Mouse (Mus musculus): ENCODE data around the gene Slc7a3. TPM values are rescaled to one million over a fixed set of nuclear protein-coding genes. Genes with fewer than 3 reads are reported as not detected.
A peak's percentile ranks its signal among the peaks of the same experiment; 100 is the strongest.
"Not testable (repeated sequence)": the region's sequence is repeated elsewhere in the genome, so short reads cannot be mapped to it uniquely, and the experiment has no call there.

The Slc7a3 gene
- 0.50 and 1.5 TPM in 2 replicates for polyA plus RNA-seq (2016; fragmentation: Nextera tagmentation; extraction: Ambion mirVana)

- WGBS: 54% methylated on average over 11 of the region's 11 CpGs
- H3K27ac ChIP-seq: no peak within 1 kb of the TSS
- no peaks in the 10 kb centered on the region for H3K9me3 ChIP-seq
- H3K27me3 ChIP-seq (ENCODE audit: insufficient read depth, poor library complexity, severe bottlenecking): peaks cover 39% of the 10 kb centered on the region
- H3K36me3 ChIP-seq: no peaks in the 10 kb centered on the region
- peak within 1 kb of the TSS; percentile 49 for H3K4me3 ChIP-seq
- H3K4me1 ChIP-seq (replicated peaks): peaks cover 5% of the 10 kb centered on the region; the same call in 1 of the 2 replicates
- no peak for DNase-seq (ENCODE audit: low spot score)
Observed at GRCm38 (mm10) chrX:101085920-101086319, at the start of gene Slc7a3. Gene Slc7a3 (minus strand): TSS chrX:101086020.

- Histone ChIP-seq H3K27ac (no peak overlapping the region), H3K4me1 (replicated peaks) (no peaks in the 10 kb centered on the region), H3K27me3 (ENCODE audit: insufficient read depth, poor library complexity, severe bottlenecking) (no peaks in the 10 kb centered on the region), H3K4me3 (no peak overlapping the region), H3K36me3 (no peaks in the 10 kb centered on the region), H3K9me3 (no peaks in the 10 kb centered on the region)
- WGBS: 51% methylated on average over 12 of the region's 12 CpGs
- DNase-seq (ENCODE audit: low spot score): peak; percentile 3
Observed at GRCm38 (mm10) chrX:101131992-101132791, 46.4 kb upstream of the Slc7a3 start.

- 32% methylated on average over 7 of the region's 7 CpGs for WGBS
- peak; percentile 63 for DNase-seq (ENCODE audit: low spot score)
- H3K4me3 ChIP-seq: no peak overlapping the region
- no peaks in the 10 kb centered on the region for H3K27me3 ChIP-seq (ENCODE audit: insufficient read depth, poor library complexity, severe bottlenecking)
- H3K27ac ChIP-seq: no peak overlapping the region
- H3K36me3 ChIP-seq: no peaks in the 10 kb centered on the region
- H3K9me3 ChIP-seq: no peaks in the 10 kb centered on the region
- no peaks in the 10 kb centered on the region for H3K4me1 ChIP-seq (replicated peaks)
Observed at GRCm38 (mm10) chrX:101131001-101131400, 45.2 kb upstream of the Slc7a3 start.

- Histone ChIP-seq H3K27me3 (ENCODE audit: insufficient read depth, poor library complexity, severe bottlenecking) (no peaks in the 10 kb centered on the region), H3K36me3 (no peaks in the 10 kb centered on the region), H3K4me1 (replicated peaks) (no peaks in the 10 kb centered on the region), H3K9me3 (no peaks in the 10 kb centered on the region), H3K4me3 (no peak overlapping the region), H3K27ac (no peak overlapping the region)
- DNase-seq (ENCODE audit: low spot score): no peak
- 94% methylated on average over 2 of the region's 2 CpGs for WGBS
Observed at GRCm38 (mm10) chrX:101128559-101128958, 42.7 kb upstream of the Slc7a3 start.

GRCm38 (mm10) chrX:101126977-101127376 is 41.2 kb upstream of the Slc7a3 start:
- WGBS: 82% methylated on average over 2 of the region's 2 CpGs
- H3K9me3 ChIP-seq: no peaks in the 10 kb centered on the region
- H3K4me3 ChIP-seq: no peak overlapping the region
- no peak overlapping the region for H3K27ac ChIP-seq
- no peaks in the 10 kb centered on the region for H3K4me1 ChIP-seq (replicated peaks)
- no peak for DNase-seq (ENCODE audit: low spot score)
- H3K27me3 ChIP-seq (ENCODE audit: insufficient read depth, poor library complexity, severe bottlenecking): no peaks in the 10 kb centered on the region
- H3K36me3 ChIP-seq: no peaks in the 10 kb centered on the region

GRCm38 (mm10) chrX:101126474-101126955 is 40.7 kb upstream of the Slc7a3 start:
- Histone ChIP-seq H3K27ac (no peak overlapping the region), H3K27me3 (ENCODE audit: insufficient read depth, poor library complexity, severe bottlenecking) (no peaks in the 10 kb centered on the region), H3K4me3 (no peak overlapping the region), H3K4me1 (replicated peaks) (no peaks in the 10 kb centered on the region), H3K9me3 (no peaks in the 10 kb centered on the region), H3K36me3 (no peaks in the 10 kb centered on the region)
- DNase-seq (ENCODE audit: low spot score): no peak
- WGBS: 78% methylated on average over 7 of the region's 7 CpGs

GRCm38 (mm10) chrX:101120546-101120945 is 34.7 kb upstream of the Slc7a3 start:
- Histone ChIP-seq H3K4me3 (no peak overlapping the region), H3K27me3 (ENCODE audit: insufficient read depth, poor library complexity, severe bottlenecking) (no peaks in the 10 kb centered on the region), H3K36me3 (no peaks in the 10 kb centered on the region), H3K27ac (no peak overlapping the region), H3K4me1 (replicated peaks) (no peaks in the 10 kb centered on the region), H3K9me3 (no peaks in the 10 kb centered on the region)
- DNase-seq (ENCODE audit: low spot score): no peak
- WGBS: 68% methylated on average over 1 of the region's 1 CpGs

GRCm38 (mm10) chrX:101085211-101085610 is 609 bp downstream of the Slc7a3 start:
- H3K4me1 ChIP-seq (replicated peaks); H3K36me3 ChIP-seq; H3K27ac ChIP-seq; H3K9me3 ChIP-seq; DNase-seq (ENCODE audit: low spot score): not testable (repeated sequence)
- Histone ChIP-seq H3K27me3 (ENCODE audit: insufficient read depth, poor library complexity, severe bottlenecking) (peaks cover 39% of the 10 kb centered on the region), H3K4me3 (peak overlapping the region; percentile 49)
- 16% methylated on average over 9 of the region's 9 CpGs for WGBS

GRCm38 (mm10) chrX:101084192-101084591 is 1.6 kb downstream of the Slc7a3 start:
- no peaks in the 10 kb centered on the region for H3K36me3 ChIP-seq
- peaks cover 39% of the 10 kb centered on the region for H3K27me3 ChIP-seq (ENCODE audit: insufficient read depth, poor library complexity, severe bottlenecking)
- DNase-seq (ENCODE audit: low spot score): no peak
- no peak overlapping the region for H3K4me3 ChIP-seq
- H3K27ac ChIP-seq: no peak overlapping the region
- H3K4me1 ChIP-seq (replicated peaks): peaks cover 5% of the 10 kb centered on the region; the same call in 1 of the 2 replicates
- 53% methylated on average over 2 of the region's 2 CpGs for WGBS
- H3K9me3 ChIP-seq: no peaks in the 10 kb centered on the region

- DNase-seq (ENCODE audit: low spot score): no peak
- Histone ChIP-seq H3K36me3 (no peaks in the 10 kb centered on the region), H3K27ac (no peak overlapping the region), H3K27me3 (ENCODE audit: insufficient read depth, poor library complexity, severe bottlenecking) (no peaks in the 10 kb centered on the region), H3K4me3 (no peak overlapping the region), H3K9me3 (no peaks in the 10 kb centered on the region), H3K4me1 (replicated peaks) (no peaks in the 10 kb centered on the region)
- WGBS: 81% methylated on average over 1 of the region's 1 CpGs
Observed at GRCm38 (mm10) chrX:101065245-101065644, 20.6 kb downstream of the Slc7a3 start.

GRCm38 (mm10) chrX:101063503-101063902 is 22.3 kb downstream of the Slc7a3 start:
- Histone ChIP-seq H3K4me1 (replicated peaks) (no peaks in the 10 kb centered on the region), H3K27me3 (ENCODE audit: insufficient read depth, poor library complexity, severe bottlenecking) (no peaks in the 10 kb centered on the region), H3K9me3 (peaks cover 4% of the 10 kb centered on the region; the same call in 1 of the 2 replicates), H3K4me3 (no peak overlapping the region), H3K36me3 (no peaks in the 10 kb centered on the region), H3K27ac (no peak overlapping the region)
- WGBS: 75% methylated on average over 2 of the region's 2 CpGs
- no peak for DNase-seq (ENCODE audit: low spot score)

- Histone ChIP-seq H3K36me3 (no peaks in the 10 kb centered on the region), H3K4me1 (replicated peaks) (no peaks in the 10 kb centered on the region), H3K27ac (no peak within 1 kb of the TSS), H3K9me3 (peaks cover 4% of the 10 kb centered on the region; the same call in 1 of the 2 replicates), H3K4me3 (no peak within 1 kb of the TSS), H3K27me3 (ENCODE audit: insufficient read depth, poor library complexity, severe bottlenecking) (no peaks in the 10 kb centered on the region)
- DNase-seq (ENCODE audit: low spot score): no peak
- WGBS: 90% methylated on average over 31 of the region's 31 CpGs
Observed at GRCm38 (mm10) chrX:101059541-101059940, 26.3 kb downstream of the Slc7a3 start, which contains the start of gene Tex11. Gene Tex11 (minus strand): TSS chrX:101059667.

Data from hindbrain, embryonic 10.5 days (tissue).